Mouse (Mus musculus): ENCODE results near the gene Tbc1d12. TPM values are rescaled to one million over a fixed set of nuclear protein-coding genes. Genes with fewer than 3 reads are reported as not detected.

Gene Tbc1d12
- total RNA-seq, 2 experiments from 2014 or later = 10.2 to 10.9 TPM

GRCm38 (mm10) chr19:38913786-38914185 is 77.4 kb downstream of the Tbc1d12 start:
- DNase-seq = no peak

GRCm38 (mm10) chr19:38914926-38915325 is 78.5 kb downstream of the Tbc1d12 start:
- DNase-seq = no peak

DNA sequence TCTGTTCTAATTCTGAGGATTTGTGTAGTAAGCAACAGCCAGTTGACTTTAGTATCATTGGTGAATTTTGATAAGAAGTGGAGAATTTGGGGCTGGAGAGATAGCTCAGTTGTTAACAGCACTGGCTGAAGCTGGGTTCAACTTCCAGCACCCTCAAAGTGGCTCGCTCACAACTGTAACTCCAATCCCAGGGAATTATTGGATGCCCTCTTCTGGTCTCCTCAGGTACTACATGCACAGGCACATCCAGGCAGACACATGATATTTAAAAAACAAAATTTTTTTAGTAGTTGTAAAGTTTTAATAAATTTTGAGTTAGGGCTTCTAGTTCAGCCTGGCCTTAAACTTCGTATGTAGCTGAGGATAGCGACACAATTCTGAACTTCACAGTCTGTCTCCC is 79.3 kb downstream of the Tbc1d12 start:
- peak; percentile 34 to 57 for DNase-seq

DNA sequence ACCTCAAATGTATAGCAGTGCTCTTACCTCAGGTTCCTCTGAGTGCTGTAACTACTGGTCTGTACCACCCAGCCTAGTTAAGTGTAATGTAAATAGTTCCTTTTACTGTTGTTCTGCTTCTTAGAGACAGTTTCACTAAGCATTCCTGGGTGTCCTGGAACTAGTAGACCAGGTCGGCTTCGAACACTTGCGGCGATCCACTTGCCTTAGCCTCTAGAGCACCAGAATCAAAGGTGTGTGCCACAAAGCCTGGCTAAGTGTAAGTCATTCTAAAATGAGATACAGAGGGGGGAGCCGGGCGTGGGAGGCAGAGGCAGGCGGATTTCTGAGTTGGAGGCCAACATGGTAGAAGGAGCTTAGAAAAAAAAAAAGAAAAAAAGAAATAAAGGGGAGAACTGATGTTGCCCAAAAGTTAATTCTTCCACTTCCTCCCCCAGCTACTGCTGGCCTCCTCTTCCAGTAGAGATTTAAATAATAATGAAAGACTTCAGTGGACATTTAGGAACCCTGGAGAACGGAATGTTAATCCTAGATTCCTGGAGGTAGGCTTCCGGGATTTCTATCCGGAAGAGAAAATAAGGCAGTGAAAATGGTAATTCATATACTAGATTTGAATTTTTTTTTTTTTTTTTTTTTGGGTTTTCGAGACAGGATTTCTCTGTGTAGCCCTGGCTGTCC is 92.2 kb downstream of the Tbc1d12 start:
- no peak for DNase-seq

DNA sequence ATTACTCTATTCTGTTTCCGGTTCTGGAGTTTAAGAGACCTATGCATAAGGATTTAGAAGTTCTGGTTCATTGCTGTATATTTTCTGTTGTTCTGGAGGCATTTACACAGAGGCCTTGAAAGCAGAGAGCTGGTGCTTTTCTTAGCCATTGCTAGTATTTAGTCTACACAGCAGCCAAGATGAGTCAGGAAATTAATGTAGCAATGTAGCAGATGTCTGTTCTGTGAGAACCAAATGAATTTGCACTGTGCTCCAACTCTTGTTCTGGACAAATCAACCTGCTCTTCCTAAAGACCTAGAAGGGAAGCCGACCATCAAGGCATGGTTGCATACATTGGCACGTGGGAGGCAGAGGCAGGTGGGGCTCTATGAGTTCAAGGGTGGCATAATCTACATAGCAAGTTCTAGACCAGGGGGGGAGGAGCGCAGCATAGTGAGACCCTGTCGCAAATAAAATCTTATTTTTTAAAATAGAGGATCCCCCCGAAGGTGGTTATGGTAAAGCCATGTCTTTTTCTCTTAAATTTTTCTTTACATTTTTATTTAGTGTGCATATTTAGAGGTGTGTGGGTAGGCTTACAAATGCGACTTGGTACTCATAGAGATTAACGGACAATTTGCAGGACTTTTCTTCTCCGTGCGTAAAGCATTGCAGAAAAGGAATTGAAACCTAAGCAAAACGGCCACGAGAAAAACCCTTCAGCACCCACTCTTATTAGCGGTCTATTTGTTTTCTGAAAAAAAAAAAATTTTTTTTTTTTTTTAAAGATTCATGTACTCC is 93.3 kb downstream of the Tbc1d12 start:
- DNase-seq = no peak

- peak in 1 of 2 experiments; percentile 8 for DNase-seq
Measured at GRCm38 (mm10) chr19:38930252-38930787, 93.9 kb downstream of the Tbc1d12 start.

DNA sequence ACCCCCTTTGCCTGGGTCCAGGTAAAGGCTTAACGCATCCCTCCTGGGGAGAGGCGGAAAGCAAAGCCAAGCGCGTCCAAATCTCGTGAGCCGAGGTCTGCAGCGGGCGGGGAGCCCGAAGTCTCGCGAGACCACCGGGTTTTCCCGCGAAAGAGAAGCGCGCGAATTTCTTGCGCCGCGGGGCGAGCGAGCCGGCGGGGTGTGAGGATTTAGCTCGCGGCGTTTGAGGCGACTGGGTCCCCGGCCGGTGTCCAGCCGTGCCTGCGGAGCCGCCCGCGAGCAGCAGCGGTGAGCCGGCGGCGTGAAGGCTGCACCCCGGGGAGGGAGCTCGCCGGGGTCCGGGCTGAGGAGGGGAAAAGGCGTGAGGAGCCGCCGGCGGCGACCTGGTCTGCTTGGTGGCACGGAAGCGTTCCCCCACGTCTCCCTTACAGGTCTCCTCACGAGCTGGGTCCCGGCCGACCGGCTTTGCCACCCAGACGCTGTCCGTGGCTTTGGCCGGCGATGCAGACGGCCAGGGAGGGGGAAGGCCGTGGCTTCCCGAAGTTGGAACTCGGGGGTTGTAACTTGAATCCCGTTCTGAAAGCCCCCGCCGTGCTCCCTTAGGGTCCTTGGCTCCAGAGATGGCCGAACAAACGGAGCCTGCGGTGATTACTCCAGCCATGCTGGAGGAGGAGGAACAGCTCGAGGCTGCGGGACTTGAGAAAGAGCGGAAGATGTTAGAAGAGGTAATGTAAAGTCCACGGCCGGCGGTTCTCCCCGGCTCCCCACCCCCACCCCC is 94.6 kb downstream of the Tbc1d12 start, which contains the start of gene Hells:
Gene Hells, plus strand, starts transcription at position 128 of the 778 bp plus-strand sequence.
- peak; percentile 87 to 92 for DNase-seq

DNA sequence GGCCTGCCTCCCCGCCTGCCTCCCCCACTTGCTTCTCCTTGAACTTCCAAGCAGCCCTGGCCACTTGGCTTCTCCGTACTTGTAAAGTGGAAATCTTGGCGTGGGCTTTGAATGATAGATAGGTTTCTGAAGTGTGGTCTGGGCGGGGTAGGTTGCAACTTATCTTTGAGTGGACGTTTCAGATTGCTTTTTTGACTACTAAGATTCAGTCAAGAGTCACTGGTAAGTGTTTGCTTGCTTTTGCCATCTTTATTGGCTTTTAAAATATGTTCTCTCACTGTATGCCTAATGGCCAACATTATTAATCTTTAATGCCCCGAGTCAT is 95.1 kb downstream of the Tbc1d12 start:
- DNase-seq = no peak

- DNase-seq = no peak
Measured at GRCm38 (mm10) chr19:38944590-38945307, 108.4 kb downstream of the Tbc1d12 start.

Other genes starting within 250 kb of the Tbc1d12 start
- 10 to 100 TPM; 15.5 to 20.6 TPM for gene Noc3l, start 17.3 kb upstream of the Tbc1d12 start, total RNA-seq (2021)
- gene Hells, start 94.3 kb downstream of the Tbc1d12 start, total RNA-seq (2021) = 1 to 10 TPM; 5.1 to 6.9 TPM
- under 1 TPM in 1 of 2 experiments, not detected in 1; 0.20 TPM for gene Cyp2c55, start 170.4 kb downstream of the Tbc1d12 start, total RNA-seq (2021)
- gene Cyp2c65, start 224.4 kb downstream of the Tbc1d12 start, total RNA-seq (2021) = not detected